Mouse (Mus musculus) brain, embryonic 14.5 days (tissue): Measurements from ENCODE around the gene Ntmt1.

Experiments
- CTCF ChIP-seq: fragments of 200-500 bp; IDR thresholded peaks from 2 replicates; pipeline ENCODE4 v1.5.1; 2012; ENCODE audit warnings: inconsistent platforms, mild to moderate bottlenecking, moderate library complexity, borderline replicate concordance; ENCODE audit not compliant: insufficient read depth, insufficient read length; ENCODE audit errors: extremely low read depth
- POLR2A ChIP-seq: fragments of 200-500 bp; IDR thresholded peaks from 2 replicates; pipeline ENCODE4 v1.6.1; 2012; ENCODE audit warnings: mild to moderate bottlenecking, inconsistent platforms, borderline replicate concordance; ENCODE audit not compliant: poor library complexity, insufficient read depth, insufficient read length, severe bottlenecking; ENCODE audit errors: extremely low read depth

- TF ChIP-seq CTCF (no peak), POLR2A (no peak)
Observed at GRCm38 (mm10) chr2:30768529-30768928, 39.1 kb upstream of the Ntmt1 start.
